Mouse (Mus musculus) midbrain, embryonic 12.5 days (tissue): ENCODE measurements around the gene Gm20388. TPM values are rescaled to one million over a fixed set of nuclear protein-coding genes. Genes with fewer than 3 reads are reported as not detected.

Experiments
- ATAC-seq: fragments of 200-750 bp; cut with Nextera tagmentation; 2 replicates; pipeline ENCODE4 v1.8.0; 2017; ENCODE audit warnings: low read depth, moderate TSS enrichment, moderate library complexity; ENCODE audit not compliant: low FRiP score
- H3K27ac ChIP-seq: fragments of 300-500 bp; sonication (generic); replicated peaks from 2 replicates; pipeline ENCODE4 v1.5.1; 2016; ENCODE audit warnings: mild to moderate bottlenecking
- H3K27me3 ChIP-seq: fragments of 300-500 bp; sonication (generic); 2 replicates; pipeline ENCODE4 v1.6.1; 2016; ENCODE audit warnings: mild to moderate bottlenecking
- H3K36me3 ChIP-seq: fragments of 300-500 bp; sonication (generic); 2 replicates; pipeline ENCODE4 v1.6.1; 2016
- H3K4me1 ChIP-seq: fragments of 300-500 bp; sonication (generic); 2 replicates; pipeline ENCODE4 v1.6.1; 2016
- H3K4me2 ChIP-seq: fragments of 300-500 bp; sonication (generic); replicated peaks from 2 replicates; pipeline ENCODE4 v1.6.1; 2016; ENCODE audit warnings: mild to moderate bottlenecking, moderate library complexity
- H3K4me3 ChIP-seq: fragments of 300-500 bp; sonication (generic); 2 replicates; pipeline ENCODE4 v1.5.1; 2016; ENCODE audit warnings: mild to moderate bottlenecking
- H3K9ac ChIP-seq: fragments of 300-500 bp; sonication (generic); replicated peaks from 2 replicates; pipeline ENCODE4 v1.6.1; 2016; ENCODE audit warnings: mild to moderate bottlenecking, moderate library complexity
- H3K9me3 ChIP-seq: fragments of 300-500 bp; sonication (generic); 2 replicates; pipeline ENCODE4 v1.6.1; 2016; ENCODE audit warnings: mild to moderate bottlenecking
- WGBS: fragments of 180-500 bp; shearing (Covaris S2); methylation state at CpG from one replicate; pipeline ENCODE4 v1.1.7; 2016; 5-methylcytosine and 5-hydroxymethylcytosine counted together
- polyA plus RNA-seq: library from polyadenylated mRNA; unstranded; fragments of >200 nt; fragmentation: Nextera tagmentation; extraction: Ambion mirVana; gene quantifications from 2 replicates; pipeline ENCODE4 v1.2.1, GENCODE M21; 2016

Gm20388 gene
- polyA plus RNA-seq, 1 experiment from 2014 or later, result not detected

DNA sequence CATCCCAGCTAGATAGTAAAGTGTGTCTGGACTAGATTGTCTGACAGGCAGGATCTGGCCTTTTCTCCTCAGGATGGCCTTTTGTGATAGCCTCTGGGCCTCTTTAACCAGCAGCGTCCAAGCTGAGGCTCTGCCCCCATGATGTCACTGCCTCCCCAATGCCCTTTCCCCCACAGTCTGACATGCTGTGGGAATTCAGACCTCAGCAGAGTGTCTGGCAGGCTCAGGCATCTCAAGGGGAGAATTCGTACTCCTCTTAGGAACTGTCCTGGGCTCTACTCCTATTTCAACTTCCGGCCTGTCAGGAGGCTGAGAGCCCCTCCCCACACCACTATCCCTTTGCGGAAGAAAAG is 553.9 kb downstream of the Gm20388 start:
- 68% methylated on average over 4 of the region's 4 CpGs for WGBS
- Histone ChIP-seq H3K27ac (no peak overlapping the region), H3K9ac (no peak overlapping the region), H3K9me3 (no peaks in the 10 kb centered on the region), H3K4me3 (no peak overlapping the region), H3K4me1 (peaks cover 59% of the 10 kb centered on the region), H3K4me2 (no peak overlapping the region), H3K36me3 (no peaks in the 10 kb centered on the region), H3K27me3 (0 out of 2 replicates have a peak, but pooled peaks cover 20% of the 10 kb centered on the region)
- ATAC-seq, result no peak

DNA sequence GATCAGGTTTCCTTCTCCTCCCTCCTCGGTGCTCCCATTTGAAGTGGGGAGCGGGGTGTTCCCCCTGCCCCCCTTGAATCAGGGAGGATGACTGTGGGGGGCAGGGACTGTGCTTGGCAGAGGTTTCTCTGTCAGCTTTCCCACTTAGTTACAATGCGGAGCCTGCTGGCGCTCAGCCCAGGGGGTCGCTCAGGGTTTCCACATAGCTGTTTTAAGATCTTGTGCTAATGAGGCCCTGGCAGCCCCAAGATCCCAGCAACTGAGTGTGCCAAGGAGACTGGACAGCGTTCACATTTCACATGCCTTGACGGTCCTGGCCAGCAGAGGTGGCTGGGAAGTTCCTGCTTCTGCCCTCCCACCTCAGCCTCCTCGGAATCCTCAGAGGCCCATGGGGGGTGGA is 555.1 kb downstream of the Gm20388 start:
- H3K9me3 ChIP-seq, result no peaks in the 10 kb centered on the region
- no peak overlapping the region; the same call in 1 of the 2 replicates for H3K27ac ChIP-seq
- no peak for ATAC-seq
- no peak overlapping the region for H3K4me3 ChIP-seq
- H3K4me1 ChIP-seq, result peaks cover 56% of the 10 kb centered on the region
- H3K9ac ChIP-seq, result no peak overlapping the region; the same call in 1 of the 2 replicates
- no peaks in the 10 kb centered on the region for H3K36me3 ChIP-seq
- 13% methylated on average over 8 of the region's 8 CpGs for WGBS
- H3K4me2 ChIP-seq, result no peak overlapping the region
- H3K27me3 ChIP-seq, result peaks cover 29% of the 10 kb centered on the region; the same call in 1 of the 2 replicates

DNA sequence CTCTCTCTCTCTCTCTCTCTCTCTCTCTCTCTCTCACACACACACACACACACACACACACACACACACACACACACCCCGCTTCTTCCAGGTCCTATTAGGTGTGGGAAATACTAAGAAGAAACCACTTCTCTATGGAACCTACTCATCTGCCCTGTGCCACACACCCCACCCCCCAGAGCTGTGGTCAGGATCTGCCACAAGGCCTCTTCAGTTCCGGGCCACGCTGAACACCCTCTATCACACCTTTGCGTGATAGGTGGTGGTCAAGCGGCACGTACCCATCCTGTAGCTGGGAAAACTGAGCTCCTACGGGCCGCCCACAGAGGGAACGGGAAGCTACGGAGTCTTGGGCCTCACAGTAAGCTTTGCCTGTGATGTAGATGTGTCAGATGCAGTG is 555.6 kb downstream of the Gm20388 start:
- Histone ChIP-seq H3K4me1 (peaks cover 56% of the 10 kb centered on the region), H3K9me3 (no peaks in the 10 kb centered on the region), H3K9ac (no peak overlapping the region), H3K4me2 (no peak overlapping the region), H3K27ac (no peak overlapping the region), H3K27me3 (peaks cover 29% of the 10 kb centered on the region; the same call in 1 of the 2 replicates), H3K36me3 (no peaks in the 10 kb centered on the region), H3K4me3 (no peak overlapping the region)
- 48% methylated on average over 10 of the region's 10 CpGs for WGBS
- no peak for ATAC-seq

DNA sequence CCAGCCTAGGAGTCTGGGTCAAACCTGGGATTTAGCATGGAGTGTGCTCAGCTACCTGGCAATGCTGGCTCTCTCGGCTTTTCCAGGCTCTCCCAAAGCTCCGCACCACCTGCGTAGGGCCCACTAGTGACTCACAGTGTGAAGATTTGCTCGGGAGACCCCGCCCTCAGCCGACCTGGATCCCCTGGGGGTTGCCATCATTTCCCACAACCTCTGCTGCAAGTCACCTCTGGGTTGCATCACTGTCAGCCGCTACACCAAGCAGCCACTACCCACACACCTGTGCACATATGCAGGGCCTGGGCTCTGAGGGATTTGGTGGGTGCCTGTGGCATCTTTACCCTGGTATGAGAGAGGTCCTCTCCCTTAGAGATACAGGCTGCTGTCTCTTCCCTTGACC is 557.0 kb downstream of the Gm20388 start:
- Histone ChIP-seq H3K4me3 (no peak overlapping the region), H3K27ac (no peak overlapping the region), H3K9ac (no peak overlapping the region), H3K27me3 (peaks cover 26% of the 10 kb centered on the region; the same call in 1 of the 2 replicates), H3K9me3 (no peaks in the 10 kb centered on the region), H3K36me3 (no peaks in the 10 kb centered on the region), H3K4me2 (no peak overlapping the region), H3K4me1 (peaks cover 57% of the 10 kb centered on the region)
- 84% methylated on average over 7 of the region's 7 CpGs for WGBS
- ATAC-seq, result no peak

GRCm38 (mm10) chr8:120470170-120470569 is 559.5 kb downstream of the Gm20388 start:
- WGBS, result 95% methylated on average over 12 of the region's 12 CpGs
- Histone ChIP-seq H3K36me3 (no peaks in the 10 kb centered on the region), H3K4me3 (no peak overlapping the region), H3K9ac (no peak overlapping the region), H3K27me3 (peaks cover 23% of the 10 kb centered on the region; the same call in 1 of the 2 replicates), H3K27ac (no peak overlapping the region), H3K4me2 (no peak overlapping the region), H3K4me1 (peaks cover 68% of the 10 kb centered on the region), H3K9me3 (no peaks in the 10 kb centered on the region)
- ATAC-seq, result no peak

- Histone ChIP-seq H3K4me1 (peaks cover 69% of the 10 kb centered on the region), H3K4me3 (no peak overlapping the region), H3K27me3 (peaks cover 23% of the 10 kb centered on the region; the same call in 1 of the 2 replicates), H3K36me3 (no peaks in the 10 kb centered on the region), H3K9ac (0 out of 2 replicates have a peak overlapping the region, but pooled peaks have one; percentile 12), H3K9me3 (no peaks in the 10 kb centered on the region), H3K27ac (peak overlapping the region; percentile 77), H3K4me2 (no peak overlapping the region)
- ATAC-seq, result no peak
- 9% methylated on average over 4 of the region's 7 CpGs for WGBS
Observed at GRCm38 (mm10) chr8:120471166-120471565, 560.5 kb downstream of the Gm20388 start.

DNA sequence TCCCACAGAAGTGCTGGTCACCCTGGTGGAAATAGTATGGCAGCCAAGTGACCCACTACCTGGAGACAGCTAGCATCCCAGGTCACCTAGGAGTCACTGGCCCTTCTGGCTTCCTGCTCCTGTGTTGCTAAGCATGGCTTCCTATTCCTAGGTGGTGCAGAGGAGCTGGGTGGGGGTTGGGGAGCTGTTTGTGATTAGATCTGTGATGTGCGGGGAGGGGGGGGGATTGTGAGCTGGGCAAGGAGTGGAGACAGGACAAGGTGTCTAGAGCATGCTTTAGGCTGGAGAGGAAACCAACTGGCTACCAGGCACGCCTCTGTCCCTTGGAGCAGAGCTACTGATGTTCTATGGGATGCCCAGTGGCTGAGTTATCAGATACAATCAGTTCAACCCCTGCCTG is 561.1 kb downstream of the Gm20388 start:
- peak overlapping the region; percentile 77 for H3K27ac ChIP-seq
- H3K27me3 ChIP-seq, result peaks cover 23% of the 10 kb centered on the region; the same call in 1 of the 2 replicates
- no peak overlapping the region for H3K4me3 ChIP-seq
- no peak for ATAC-seq
- H3K4me1 ChIP-seq, result peaks cover 69% of the 10 kb centered on the region
- H3K4me2 ChIP-seq, result no peak overlapping the region
- H3K9me3 ChIP-seq, result no peaks in the 10 kb centered on the region
- H3K9ac ChIP-seq, result no peak overlapping the region
- WGBS, result 45% methylated on average over 2 of the region's 2 CpGs
- H3K36me3 ChIP-seq, result no peaks in the 10 kb centered on the region

GRCm38 (mm10) chr8:120472230-120472629 is 561.6 kb downstream of the Gm20388 start:
- H3K9me3 ChIP-seq, result no peaks in the 10 kb centered on the region
- peaks cover 69% of the 10 kb centered on the region for H3K4me1 ChIP-seq
- H3K27ac ChIP-seq, result peak overlapping the region; percentile 77
- 0 out of 2 replicates have a peak overlapping the region, but pooled peaks have one; percentile 4 for H3K4me2 ChIP-seq
- no peaks in the 10 kb centered on the region for H3K36me3 ChIP-seq
- H3K4me3 ChIP-seq, result no peak overlapping the region
- 31% methylated on average over 16 of the region's 16 CpGs for WGBS
- peaks cover 22% of the 10 kb centered on the region; the same call in 1 of the 2 replicates for H3K27me3 ChIP-seq
- peak; percentile 25; the same call in 1 of the 2 replicates for ATAC-seq
- H3K9ac ChIP-seq, result no peak overlapping the region

- peak overlapping the region; percentile 10; the same call in 1 of the 2 replicates for H3K27ac ChIP-seq
- H3K9me3 ChIP-seq, result no peaks in the 10 kb centered on the region
- 80% methylated on average over 13 of the region's 13 CpGs for WGBS
- no peak for ATAC-seq
- H3K27me3 ChIP-seq, result peaks cover 14% of the 10 kb centered on the region; the same call in 1 of the 2 replicates
- H3K9ac ChIP-seq, result no peak overlapping the region
- no peak overlapping the region for H3K4me3 ChIP-seq
- peaks cover 81% of the 10 kb centered on the region for H3K4me1 ChIP-seq
- H3K4me2 ChIP-seq, result no peak overlapping the region
- no peaks in the 10 kb centered on the region for H3K36me3 ChIP-seq
Observed at GRCm38 (mm10) chr8:120473729-120474364, 563.2 kb downstream of the Gm20388 start.

DNA sequence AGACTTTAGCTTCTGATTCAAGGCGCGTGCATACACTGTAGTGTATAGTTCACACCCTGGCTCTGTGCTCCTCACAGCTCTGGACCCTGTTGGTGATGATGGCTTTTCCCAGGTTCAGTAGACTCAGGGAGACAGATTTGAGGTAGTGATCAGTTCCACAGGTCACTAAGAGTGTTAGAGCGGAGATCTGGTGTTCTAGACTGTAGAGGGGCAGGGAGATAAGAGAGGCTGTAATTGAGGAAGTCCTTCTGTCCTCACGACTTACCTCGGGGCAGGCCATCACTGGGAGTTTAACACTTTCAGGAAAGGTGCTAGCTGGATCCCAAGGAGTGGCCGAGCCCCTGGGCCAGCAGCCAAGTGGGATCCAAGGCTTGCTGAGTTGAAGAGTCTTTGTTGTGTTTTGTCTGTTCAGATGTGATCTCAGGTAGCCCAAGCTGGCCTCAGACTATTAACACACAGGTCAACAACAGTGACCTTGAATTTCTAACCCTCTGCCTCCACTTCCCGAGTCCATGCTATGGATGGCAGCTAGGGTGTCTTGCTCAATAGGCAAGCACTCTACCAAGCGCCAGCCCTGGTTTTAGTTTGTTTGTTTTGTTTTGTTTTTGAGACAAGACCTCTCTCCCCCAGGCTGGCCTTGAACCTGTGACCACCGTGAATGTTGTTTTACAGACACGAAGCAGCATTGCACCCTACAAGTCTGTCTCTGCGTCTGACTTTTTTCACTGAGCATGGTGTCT is 564.0 kb downstream of the Gm20388 start:
- no peak for ATAC-seq
- WGBS, result 84% methylated on average over 11 of the region's 11 CpGs
- 0 out of 2 replicates have a peak overlapping the region, but pooled peaks have one; percentile 10 for H3K27ac ChIP-seq

GRCm38 (mm10) chr8:120475462-120476201 is 565.0 kb downstream of the Gm20388 start:
- no peak overlapping the region for H3K4me3 ChIP-seq
- H3K9ac ChIP-seq, result no peak overlapping the region
- 66% methylated on average over 10 of the region's 10 CpGs for WGBS
- H3K27ac ChIP-seq, result peak overlapping the region; percentile 81
- no peak overlapping the region for H3K4me2 ChIP-seq
- H3K4me1 ChIP-seq, result peaks cover 77% of the 10 kb centered on the region
- 0 out of 2 replicates have a peak, but pooled peaks have one; percentile 8 for ATAC-seq
- H3K9me3 ChIP-seq, result no peaks in the 10 kb centered on the region
- 0 out of 2 replicates have a peak, but pooled peaks cover 6% of the 10 kb centered on the region for H3K27me3 ChIP-seq
- H3K36me3 ChIP-seq, result no peaks in the 10 kb centered on the region

More for the DNA sequence above, 564.0 kb downstream of the Gm20388 start:
- H3K4me3 ChIP-seq, result no peak overlapping the region
- no peak overlapping the region for H3K4me2 ChIP-seq
- H3K9me3 ChIP-seq, result no peaks in the 10 kb centered on the region
- H3K9ac ChIP-seq, result no peak overlapping the region
- peaks cover 14% of the 10 kb centered on the region; the same call in 1 of the 2 replicates for H3K27me3 ChIP-seq
- no peaks in the 10 kb centered on the region for H3K36me3 ChIP-seq
- H3K4me1 ChIP-seq, result peaks cover 84% of the 10 kb centered on the region
